Mouse (Mus musculus): ENCODE data around the gene Lrrc27. TPM values are rescaled to one million over a fixed set of nuclear protein-coding genes. Genes with fewer than 3 reads are reported as not detected.

Gene Lrrc27
- polyA plus RNA-seq (2012): not detected in 2 replicates

- H3K27me3 ChIP-seq (ENCODE audit: control insufficient read depth): no peaks in the 10 kb centered on the region
- no peaks in the 10 kb centered on the region for H3K36me3 ChIP-seq (ENCODE audit: control insufficient read depth)
- no peaks in the 10 kb centered on the region for H3K9me3 ChIP-seq (ENCODE audit: control insufficient read depth, low read length)
- H3K4me3 ChIP-seq (replicated peaks): peak within 1 kb of the TSS; percentile 72
- no peak for TF ChIP-seq TAL1 (IDR thresholded peaks at IDR 0.05; ENCODE audit: low read length)
- no peak for TF ChIP-seq GATA1 (IDR thresholded peaks at IDR 0.05; ENCODE audit: low read length)
- H3K4me1 ChIP-seq (ENCODE audit: control insufficient read depth): peaks cover 14% of the 10 kb centered on the region
Observed at GRCm38 (mm10) chr7:139212754-139213745, at the start of gene Lrrc27, which contains the start of gene Stk32c. Gene Lrrc27, plus strand, starts transcription at chr7:139212988. Gene Stk32c, minus strand, starts transcription at chr7:139213307.

GRCm38 (mm10) chr7:139164410-139164809 lies 48.4 kb upstream of the Lrrc27 start:
- TF ChIP-seq GATA1 (IDR thresholded peaks at IDR 0.05; ENCODE audit: low read length) (no peak), TAL1 (IDR thresholded peaks at IDR 0.05; ENCODE audit: low read length) (no peak)
- Histone ChIP-seq H3K4me3 (replicated peaks) (no peak overlapping the region), H3K4me1 (ENCODE audit: control insufficient read depth) (no peaks in the 10 kb centered on the region), H3K9me3 (ENCODE audit: control insufficient read depth, low read length) (no peaks in the 10 kb centered on the region), H3K36me3 (ENCODE audit: control insufficient read depth) (no peaks in the 10 kb centered on the region), H3K27me3 (ENCODE audit: control insufficient read depth) (no peaks in the 10 kb centered on the region)

GRCm38 (mm10) chr7:139169143-139169542 lies 43.6 kb upstream of the Lrrc27 start:
- Histone ChIP-seq H3K27me3 (ENCODE audit: control insufficient read depth) (no peaks in the 10 kb centered on the region), H3K9me3 (ENCODE audit: control insufficient read depth, low read length) (no peaks in the 10 kb centered on the region), H3K4me1 (ENCODE audit: control insufficient read depth) (no peaks in the 10 kb centered on the region)

DNA sequence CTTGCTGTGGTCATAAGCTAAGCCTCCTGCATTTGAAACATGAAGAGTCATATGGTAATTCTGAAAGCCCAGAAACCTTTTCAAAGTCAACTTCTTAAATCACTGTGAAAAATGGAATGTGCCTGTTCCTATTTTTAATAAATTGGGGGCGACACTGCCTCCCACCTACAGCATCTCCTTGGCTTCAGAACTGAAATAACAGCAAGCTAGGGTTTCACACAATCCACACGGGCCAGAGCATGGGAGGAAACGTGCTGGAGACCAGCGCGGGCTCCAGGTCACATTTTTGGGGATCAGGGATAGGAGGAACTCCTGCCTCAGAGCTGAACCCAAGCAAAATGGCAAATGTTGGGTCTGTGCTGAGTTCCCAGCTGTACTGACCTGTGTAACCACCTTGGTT lies 33.5 kb upstream of the Lrrc27 start:
- H3K4me1 ChIP-seq (ENCODE audit: control insufficient read depth): no peaks in the 10 kb centered on the region
- TF ChIP-seq TAL1 (IDR thresholded peaks at IDR 0.05; ENCODE audit: low read length) (no peak), GATA1 (IDR thresholded peaks at IDR 0.05; ENCODE audit: low read length) (no peak)
- H3K36me3 ChIP-seq (ENCODE audit: control insufficient read depth): no peaks in the 10 kb centered on the region
- no peaks in the 10 kb centered on the region for H3K27me3 ChIP-seq (ENCODE audit: control insufficient read depth)
- H3K4me3 ChIP-seq (replicated peaks): no peak overlapping the region
- no peaks in the 10 kb centered on the region for H3K9me3 ChIP-seq (ENCODE audit: control insufficient read depth, low read length)

More at GRCm38 (mm10) chr7:139169143-139169542, 43.6 kb upstream of the Lrrc27 start:
- no peak overlapping the region for H3K4me3 ChIP-seq (replicated peaks)
- no peak for TF ChIP-seq GATA1 (IDR thresholded peaks at IDR 0.05; ENCODE audit: low read length)
- TF ChIP-seq TAL1 (IDR thresholded peaks at IDR 0.05; ENCODE audit: low read length): no peak
- H3K36me3 ChIP-seq (ENCODE audit: control insufficient read depth): no peaks in the 10 kb centered on the region

DNA sequence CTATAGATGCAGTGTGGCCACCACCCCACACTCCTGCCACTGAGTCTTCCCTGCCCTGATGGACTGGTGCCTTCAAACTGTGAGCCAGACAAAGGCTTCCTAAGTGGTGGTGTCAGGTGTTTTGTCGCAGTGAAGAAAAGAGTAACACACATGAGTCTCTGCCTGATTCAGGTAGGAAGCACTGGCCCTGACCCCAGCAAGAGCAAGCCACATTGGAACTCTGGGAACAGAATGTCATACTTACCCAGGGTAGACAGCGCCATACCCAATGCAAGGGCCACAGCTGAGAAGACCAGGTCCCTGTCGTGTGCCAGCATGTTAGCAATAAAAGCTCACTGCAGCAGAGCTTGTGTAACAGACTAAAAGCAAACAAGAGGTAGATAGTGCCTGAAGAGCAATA lies 32.7 kb upstream of the Lrrc27 start:
- TF ChIP-seq GATA1 (IDR thresholded peaks at IDR 0.05; ENCODE audit: low read length) (no peak), TAL1 (IDR thresholded peaks at IDR 0.05; ENCODE audit: low read length) (no peak)
- no peaks in the 10 kb centered on the region for H3K36me3 ChIP-seq (ENCODE audit: control insufficient read depth)
- no peak overlapping the region for H3K4me3 ChIP-seq (replicated peaks)
- H3K4me1 ChIP-seq (ENCODE audit: control insufficient read depth): no peaks in the 10 kb centered on the region
- no peaks in the 10 kb centered on the region for H3K9me3 ChIP-seq (ENCODE audit: control insufficient read depth, low read length)
- peaks cover 4% of the 10 kb centered on the region for H3K27me3 ChIP-seq (ENCODE audit: control insufficient read depth)

DNA sequence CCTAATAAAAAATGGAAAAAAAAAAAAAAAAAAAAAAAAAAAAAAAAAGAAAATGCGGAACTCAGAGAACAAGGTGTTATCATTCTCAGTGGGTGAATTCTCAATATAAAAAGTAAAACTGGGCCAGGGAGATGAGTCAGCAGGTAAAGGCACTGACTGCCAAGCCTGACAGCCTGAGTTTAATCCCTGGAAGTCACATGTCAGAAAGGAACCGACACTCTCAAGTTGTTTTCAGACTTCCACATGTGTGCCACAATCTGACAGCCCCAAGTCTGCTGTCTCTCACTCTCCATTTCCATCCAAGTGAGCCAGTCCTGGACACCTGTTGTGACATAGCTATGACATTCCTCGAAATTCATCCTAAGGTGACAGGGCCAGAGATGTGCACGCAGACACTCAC lies 28.4 kb upstream of the Lrrc27 start:
- Histone ChIP-seq H3K4me3 (replicated peaks) (no peak overlapping the region), H3K9me3 (ENCODE audit: control insufficient read depth, low read length) (peaks cover 2% of the 10 kb centered on the region; the same call in 1 of the 2 replicates), H3K4me1 (ENCODE audit: control insufficient read depth) (peaks cover 5% of the 10 kb centered on the region), H3K36me3 (ENCODE audit: control insufficient read depth) (no peaks in the 10 kb centered on the region), H3K27me3 (ENCODE audit: control insufficient read depth) (peaks cover 43% of the 10 kb centered on the region)
- TF ChIP-seq TAL1 (IDR thresholded peaks at IDR 0.05; ENCODE audit: low read length) (no peak), GATA1 (IDR thresholded peaks at IDR 0.05; ENCODE audit: low read length) (no peak)

GRCm38 (mm10) chr7:139184846-139185245 lies 27.9 kb upstream of the Lrrc27 start:
- TF ChIP-seq TAL1 (IDR thresholded peaks at IDR 0.05; ENCODE audit: low read length) (no peak), GATA1 (IDR thresholded peaks at IDR 0.05; ENCODE audit: low read length) (no peak)
- Histone ChIP-seq H3K27me3 (ENCODE audit: control insufficient read depth) (peaks cover 43% of the 10 kb centered on the region), H3K4me3 (replicated peaks) (no peak overlapping the region), H3K36me3 (ENCODE audit: control insufficient read depth) (no peaks in the 10 kb centered on the region), H3K4me1 (ENCODE audit: control insufficient read depth) (peaks cover 5% of the 10 kb centered on the region), H3K9me3 (ENCODE audit: control insufficient read depth, low read length) (peaks cover 2% of the 10 kb centered on the region; the same call in 1 of the 2 replicates)

- H3K9me3 ChIP-seq (ENCODE audit: control insufficient read depth, low read length): peaks cover 2% of the 10 kb centered on the region; the same call in 1 of the 2 replicates
- no peak for TF ChIP-seq GATA1 (IDR thresholded peaks at IDR 0.05; ENCODE audit: low read length)
- TF ChIP-seq TAL1 (IDR thresholded peaks at IDR 0.05; ENCODE audit: low read length): no peak
- H3K4me1 ChIP-seq (ENCODE audit: control insufficient read depth): peaks cover 5% of the 10 kb centered on the region
- H3K4me3 ChIP-seq (replicated peaks): no peak overlapping the region
- no peaks in the 10 kb centered on the region for H3K36me3 ChIP-seq (ENCODE audit: control insufficient read depth)
- peaks cover 49% of the 10 kb centered on the region for H3K27me3 ChIP-seq (ENCODE audit: control insufficient read depth)
Observed at GRCm38 (mm10) chr7:139185971-139186370, 26.8 kb upstream of the Lrrc27 start.

- Histone ChIP-seq H3K9me3 (ENCODE audit: control insufficient read depth, low read length) (peaks cover 2% of the 10 kb centered on the region; the same call in 1 of the 2 replicates), H3K36me3 (ENCODE audit: control insufficient read depth) (no peaks in the 10 kb centered on the region), H3K4me1 (ENCODE audit: control insufficient read depth) (peaks cover 5% of the 10 kb centered on the region), H3K27me3 (ENCODE audit: control insufficient read depth) (peaks cover 49% of the 10 kb centered on the region), H3K4me3 (replicated peaks) (no peak overlapping the region)
- TF ChIP-seq TAL1 (IDR thresholded peaks at IDR 0.05; ENCODE audit: low read length) (no peak), GATA1 (IDR thresholded peaks at IDR 0.05; ENCODE audit: low read length) (no peak)
Observed at GRCm38 (mm10) chr7:139186436-139186835, 26.4 kb upstream of the Lrrc27 start.

All from erythroblast, embryonic 14.5 days (primary cell).